In the genomic region with DNA sequence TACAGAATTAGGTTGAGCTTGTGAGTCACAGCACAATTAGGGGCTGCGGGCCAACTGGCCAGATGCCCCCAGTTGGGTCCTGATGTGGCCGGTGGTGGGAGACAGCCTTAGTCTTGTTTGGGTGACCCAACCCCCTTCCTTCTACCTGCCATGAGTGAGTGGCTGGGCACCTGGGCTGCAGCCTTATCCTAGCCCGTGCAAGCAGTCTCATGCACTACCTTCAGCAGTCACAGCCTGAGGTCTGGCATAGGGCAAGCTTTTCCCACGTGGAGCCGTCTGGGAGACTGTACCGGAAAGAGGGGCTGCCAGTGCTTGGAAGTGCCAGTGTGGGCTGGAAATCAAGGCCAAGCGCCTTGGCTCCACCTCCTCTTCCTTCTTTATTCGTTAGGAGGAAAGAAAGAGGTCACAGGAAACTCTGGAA, we compare ENCODE assay signal across 10 mouse cellular contexts. TPM values are rescaled to one million over a fixed set of nuclear protein-coding genes. Genes with fewer than 3 reads are reported as not detected.
DNase-seq lines count a peak whose midpoint lies in the region; ATAC-seq and TF ChIP-seq lines count a peak whose summit lies in the region.
"Had no signal": no experiment of that assay in that cellular context is flagged by ENCODE, and none has a peak within 500 bp of the region (broad histone marks: within the 10 kb centered on the region; RNA-seq: fewer than 3 reads in every experiment).

No protein-coding gene starts in this region.

- H3K9me3 ChIP-seq in midbrain, embryonic 13.5 days = no peaks in the 10 kb centered on the region
- H3K9me3 ChIP-seq: neural tube, embryonic 12.5 days had no signal

- intact Hi-C loops in gastrocnemius, adult 2 months (cut with DNase I) = no loop called here
- intact Hi-C loops in heart, postnatal 36 days (cut with DNase I) = no loop called here

- WGBS in lung, adult 2 months = 18% methylated on average over 8 of the region's 8 CpGs
- 54% methylated on average over 8 of the region's 8 CpGs for WGBS in midbrain, embryonic 13.5 days

- peak overlapping the region; percentile 47 for H3K4me3 ChIP-seq in gastrocnemius, adult 2 months
- no peak overlapping the region for H3K4me3 ChIP-seq in lung, adult 2 months (replicated peaks; ENCODE audit: extremely low read depth, low read depth, low read length)
- no peak overlapping the region for H3K4me3 ChIP-seq in midbrain, embryonic 13.5 days (replicated peaks)
- H3K4me3 ChIP-seq: neural tube, embryonic 12.5 days had no signal

- H3K27me3 ChIP-seq in midbrain, embryonic 13.5 days = no peaks in the 10 kb centered on the region
- H3K27me3 ChIP-seq: neural tube, embryonic 12.5 days had no signal

- ATAC-seq in midbrain, embryonic 13.5 days = no peak

- peak; percentile 61 for DNase-seq in gastrocnemius, adult 2 months
- no peak for DNase-seq in gastrocnemius, adult 8-10 months (ENCODE audit: low spot score in 2 of 2)
- peak; percentile 83 for DNase-seq in ES-CJ7 (ENCODE audit: low read depth, low spot score)
- DNase-seq in cerebellum, postnatal 36 days = peak; percentile 63 to 67
- DNase-seq in heart, postnatal 36 days = peak; percentile 60 to 61
- DNase-seq in lung, adult 2 months = peak; percentile 30
- no peak for DNase-seq in spleen, postnatal 4 days (ENCODE audit: low spot score in 2 of 2)

- H3K9ac ChIP-seq in midbrain, embryonic 13.5 days (replicated peaks) = no peak overlapping the region
- H3K9ac ChIP-seq: neural tube, embryonic 12.5 days had no signal

- peak overlapping the region; percentile 74 for H3K27ac ChIP-seq in gastrocnemius, adult 2 months
- H3K27ac ChIP-seq in midbrain, embryonic 13.5 days = no peak overlapping the region
- H3K27ac ChIP-seq: neural tube, embryonic 12.5 days had no signal

- no peak for TF ChIP-seq POLR2A in lung, adult 2 months (IDR thresholded peaks at IDR 0.05; ENCODE audit: borderline replicate concordance, extremely low read depth, low read depth, low read length)

- no peak for TF ChIP-seq CTCF in gastrocnemius, adult 2 months (IDR thresholded peaks at IDR 0.05)
- TF ChIP-seq CTCF in lung, adult 2 months (IDR thresholded peaks at IDR 0.05; ENCODE audit: insufficient read depth, low read length) = no peak

- no peak overlapping the region for H3K4me2 ChIP-seq in midbrain, embryonic 13.5 days (replicated peaks)
- H3K4me2 ChIP-seq: neural tube, embryonic 12.5 days had no signal

- H3K4me1 ChIP-seq in lung, adult 2 months (ENCODE audit: control insufficient read depth, insufficient read depth, low read length) = peaks cover 4% of the 10 kb centered on the region; the same call in 1 of the 2 replicates
- H3K4me1 ChIP-seq in midbrain, embryonic 13.5 days (replicated peaks) = no peaks in the 10 kb centered on the region

- no peaks in the 10 kb centered on the region for H3K36me3 ChIP-seq in midbrain, embryonic 13.5 days
- H3K36me3 ChIP-seq: G1E; neural tube, embryonic 12.5 days had no signal

RNA-seq across cellular contexts. Expression of a gene that starts 13.4 kb away (rescaled TPM):
- total RNA-seq in gastrocnemius, adult 2 months (2021) = 10 to 100 TPM; 23.9 to 32.6 TPM
- 10 to 100 TPM; 33.9 to 51.0 (median 36.5) TPM for total RNA-seq in gastrocnemius, adult 8-10 months (2022)
- total RNA-seq in heart, postnatal 36 days (2021) = 100 to 1,000 TPM; 120 to 129 TPM
- polyA plus RNA-seq in lung, adult 2 months (2012; rRNA removed) = 64.7 and 65.2 TPM in 2 replicates
- polyA plus RNA-seq in midbrain, embryonic 13.5 days (2015; fragmentation: Nextera tagmentation; extraction: Ambion mirVana) = 4.3 and 6.2 TPM in 2 replicates
- total RNA-seq: G1E had no signal
- polyA plus RNA-seq: G1E had no signal

Comparison
In these comparisons a context has a peak if more than half of its experiments do, and no peak if none do; other contexts are left out.
1. DNase-seq: peak in gastrocnemius, adult 2 months (single experiment), ES-CJ7 (single experiment), cerebellum, postnatal 36 days (2 of 2), heart, postnatal 36 days (2 of 2) and lung, adult 2 months (single experiment); none in gastrocnemius, adult 8-10 months (0 of 2) and spleen, postnatal 4 days (0 of 2).